Mouse (Mus musculus) midbrain, embryonic 12.5 days (tissue): ENCODE data around the gene 2410004B18Rik. TPM values are rescaled to one million over a fixed set of nuclear protein-coding genes. Genes with fewer than 3 reads are reported as not detected.
A peak's percentile ranks its signal among the peaks of the same experiment; 100 is the strongest.

Experiments used
- ATAC-seq: fragments of 200-750 bp; cut with Nextera tagmentation; 2 replicates; pipeline ENCODE4 v1.8.0; 2017; ENCODE audit warnings: low read depth, moderate TSS enrichment, moderate library complexity; ENCODE audit not compliant: low FRiP score
- H3K27ac ChIP-seq: fragments of 300-500 bp; sonication (generic); replicated peaks from 2 replicates; pipeline ENCODE4 v1.5.1; 2016; ENCODE audit warnings: mild to moderate bottlenecking
- H3K27me3 ChIP-seq: fragments of 300-500 bp; sonication (generic); 2 replicates; pipeline ENCODE4 v1.6.1; 2016; ENCODE audit warnings: mild to moderate bottlenecking
- H3K36me3 ChIP-seq: fragments of 300-500 bp; sonication (generic); 2 replicates; pipeline ENCODE4 v1.6.1; 2016
- H3K4me1 ChIP-seq: fragments of 300-500 bp; sonication (generic); 2 replicates; pipeline ENCODE4 v1.6.1; 2016
- H3K4me2 ChIP-seq: fragments of 300-500 bp; sonication (generic); replicated peaks from 2 replicates; pipeline ENCODE4 v1.6.1; 2016; ENCODE audit warnings: mild to moderate bottlenecking, moderate library complexity
- H3K4me3 ChIP-seq: fragments of 300-500 bp; sonication (generic); 2 replicates; pipeline ENCODE4 v1.5.1; 2016; ENCODE audit warnings: mild to moderate bottlenecking
- H3K9ac ChIP-seq: fragments of 300-500 bp; sonication (generic); replicated peaks from 2 replicates; pipeline ENCODE4 v1.6.1; 2016; ENCODE audit warnings: mild to moderate bottlenecking, moderate library complexity
- H3K9me3 ChIP-seq: fragments of 300-500 bp; sonication (generic); 2 replicates; pipeline ENCODE4 v1.6.1; 2016; ENCODE audit warnings: mild to moderate bottlenecking
- WGBS: fragments of 180-500 bp; shearing (Covaris S2); methylation state at CpG from one replicate; pipeline ENCODE4 v1.1.7; 2016; 5-methylcytosine and 5-hydroxymethylcytosine counted together
- polyA plus RNA-seq: library from polyadenylated mRNA; unstranded; fragments of >200 nt; fragmentation: Nextera tagmentation; extraction: Ambion mirVana; gene quantifications from 2 replicates; pipeline ENCODE4 v1.2.1, GENCODE M21; 2016

The 2410004B18Rik gene
- polyA plus RNA-seq = 58.8 and 61.5 TPM in 2 replicates

DNA sequence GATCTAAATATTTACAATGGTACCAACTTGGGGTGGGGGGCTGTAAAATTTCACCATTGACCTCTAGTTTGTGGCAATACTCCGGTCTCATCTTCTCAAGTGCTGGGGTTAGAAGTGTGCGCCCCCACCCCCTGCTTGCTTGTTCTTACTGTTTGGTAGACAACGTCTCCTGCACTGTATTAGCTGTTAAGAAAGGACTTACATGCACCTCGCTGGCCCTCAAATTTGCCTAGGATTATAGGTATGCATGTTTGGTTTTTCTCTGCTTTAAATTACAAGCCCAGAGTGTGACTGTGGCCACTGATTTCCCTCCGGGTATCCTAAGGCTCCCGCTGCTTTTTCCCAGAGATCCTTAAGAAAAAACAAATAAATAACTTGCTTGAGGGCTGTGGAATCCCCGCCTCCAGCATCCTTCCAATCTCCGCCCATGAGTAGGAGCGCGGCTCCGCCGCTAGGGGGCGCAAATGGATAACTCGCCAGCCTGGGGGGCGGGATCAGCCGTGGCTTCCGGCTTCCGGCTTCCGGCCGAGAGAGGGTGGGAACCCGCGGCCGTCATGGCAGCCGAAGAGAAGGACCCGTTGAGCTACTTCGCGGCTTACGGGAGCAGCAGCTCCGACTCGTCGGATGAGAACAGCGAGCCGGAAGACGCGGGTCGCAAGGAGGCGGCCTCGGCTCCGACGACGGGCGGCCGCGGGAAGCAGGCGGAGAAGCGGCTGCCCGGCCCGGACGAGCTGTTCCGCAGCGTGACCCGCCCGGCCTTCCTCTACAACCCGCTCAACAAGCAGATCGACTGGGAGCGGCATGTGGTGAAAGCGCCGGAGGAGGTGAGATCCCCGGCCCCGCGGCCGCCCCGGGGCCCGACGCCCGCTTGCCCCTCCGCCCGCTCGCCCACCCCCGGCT, at the start of gene 2410004B18Rik:
TSS of gene 2410004B18Rik (plus strand) at position 510 of the 900 bp plus-strand sequence.
- H3K4me1 ChIP-seq = peaks cover 19% of the 10 kb centered on the region
- peak within 1 kb of the TSS; percentile 66 for H3K4me2 ChIP-seq
- 3% methylated on average over 48 of the region's 70 CpGs for WGBS
- peaks cover 17% of the 10 kb centered on the region for H3K36me3 ChIP-seq
- ATAC-seq = peak; percentile 95
- H3K4me3 ChIP-seq = peak within 1 kb of the TSS; percentile 93
- H3K27ac ChIP-seq = peak within 1 kb of the TSS; percentile 73
- no peaks in the 10 kb centered on the region for H3K9me3 ChIP-seq
- H3K27me3 ChIP-seq = no peaks in the 10 kb centered on the region
- peak within 1 kb of the TSS; percentile 93 for H3K9ac ChIP-seq

DNA sequence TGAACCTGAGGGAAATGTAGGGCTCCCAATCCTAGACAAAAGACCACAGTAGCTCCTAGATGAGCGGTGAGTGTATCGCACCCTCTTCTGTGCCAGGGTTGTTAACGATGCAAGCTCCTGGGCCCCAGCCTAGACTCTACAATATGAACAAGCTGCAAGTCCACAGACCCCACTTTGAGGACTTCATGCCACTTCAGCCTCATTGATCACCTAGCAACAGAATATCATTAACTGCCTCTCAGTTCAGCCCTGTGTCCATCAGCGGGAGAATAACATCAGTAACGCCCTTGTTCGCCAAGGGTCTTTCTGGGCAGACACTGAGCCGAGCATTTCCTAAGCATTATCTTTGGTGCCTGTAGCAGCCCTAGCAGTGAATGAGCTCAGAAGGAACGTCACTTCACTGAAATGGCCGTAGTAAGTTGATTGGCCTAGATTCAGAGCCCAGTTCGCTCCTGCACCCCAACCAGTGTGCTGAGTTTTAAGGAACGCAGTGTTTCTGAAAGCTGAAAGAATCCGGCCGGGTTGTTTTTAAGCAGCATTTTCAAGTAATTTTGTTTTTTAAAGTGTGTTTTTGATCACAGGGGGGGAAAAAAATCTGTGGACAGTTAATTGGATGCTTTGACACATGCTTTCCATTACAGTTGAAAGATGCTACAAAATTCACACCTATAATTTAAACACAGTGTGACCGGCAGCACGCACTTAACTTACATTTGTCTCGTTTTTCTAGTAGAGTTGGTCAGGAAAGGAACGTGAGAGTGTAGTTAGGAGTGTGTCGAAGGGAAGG, 47.3 kb upstream of the 2410004B18Rik start:
- Histone ChIP-seq H3K27me3 (peaks cover 79% of the 10 kb centered on the region), H3K4me2 (no peak overlapping the region)
- 42% methylated on average over 18 of the region's 18 CpGs for WGBS

DNA sequence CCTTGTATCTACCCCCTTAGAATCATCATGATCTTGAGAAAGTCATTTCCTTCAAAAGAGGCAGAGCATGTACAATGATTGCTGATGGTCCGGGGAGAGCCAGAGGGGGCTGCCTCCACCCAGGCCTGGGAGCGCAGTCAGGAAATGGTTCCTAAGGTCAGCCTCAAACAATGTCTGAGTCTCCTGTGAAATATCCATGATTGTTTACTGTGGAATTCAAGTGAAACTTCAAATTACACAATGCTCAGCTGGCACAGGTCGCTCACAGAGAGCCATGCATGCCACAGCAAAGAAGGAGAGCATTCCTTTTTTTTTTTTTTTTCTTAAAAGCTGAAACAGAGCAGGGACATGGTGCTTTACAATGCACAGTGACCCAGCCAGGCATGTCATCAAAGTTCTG, 45.4 kb upstream of the 2410004B18Rik start:
- H3K4me2 ChIP-seq = no peak overlapping the region
- no peak overlapping the region for H3K27ac ChIP-seq
- ATAC-seq = no peak
- no peaks in the 10 kb centered on the region for H3K36me3 ChIP-seq
- H3K9me3 ChIP-seq = no peaks in the 10 kb centered on the region
- H3K4me3 ChIP-seq = no peak overlapping the region
- peaks cover 78% of the 10 kb centered on the region for H3K27me3 ChIP-seq
- peaks cover 19% of the 10 kb centered on the region for H3K4me1 ChIP-seq
- 82% methylated on average over 3 of the region's 3 CpGs for WGBS
- H3K9ac ChIP-seq = no peak overlapping the region

More for the DNA sequence above, 47.3 kb upstream of the 2410004B18Rik start:
- H3K9me3 ChIP-seq = no peaks in the 10 kb centered on the region
- no peaks in the 10 kb centered on the region for H3K36me3 ChIP-seq
- no peak overlapping the region for H3K9ac ChIP-seq
- H3K4me3 ChIP-seq = no peak overlapping the region
- ATAC-seq = peak; percentile 96
- H3K27ac ChIP-seq = peak overlapping the region; percentile 72
- peaks cover 30% of the 10 kb centered on the region for H3K4me1 ChIP-seq

DNA sequence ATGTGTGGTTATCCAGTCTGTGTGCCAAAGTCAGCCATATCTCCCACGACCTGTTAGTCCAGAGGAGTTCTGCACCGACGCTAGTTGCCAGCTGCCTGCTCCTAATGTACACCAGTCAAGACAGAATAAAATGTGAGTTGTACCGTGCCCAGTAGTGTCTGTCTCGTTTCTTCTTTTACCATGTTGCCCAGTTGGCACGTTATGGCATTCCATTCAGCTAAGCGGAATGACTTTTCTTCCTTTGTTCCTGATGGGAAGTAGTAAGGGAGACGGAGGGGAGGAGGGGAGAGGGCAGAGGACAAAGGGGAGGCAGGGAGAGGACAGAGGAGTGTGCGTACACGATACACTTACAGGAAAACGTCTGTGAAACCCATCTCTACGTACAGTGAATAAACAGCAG, 43.7 kb upstream of the 2410004B18Rik start:
- Histone ChIP-seq H3K9ac (no peak overlapping the region), H3K4me2 (no peak overlapping the region), H3K4me3 (no peak overlapping the region), H3K36me3 (no peaks in the 10 kb centered on the region), H3K9me3 (no peaks in the 10 kb centered on the region), H3K4me1 (peaks cover 19% of the 10 kb centered on the region), H3K27me3 (peaks cover 66% of the 10 kb centered on the region), H3K27ac (no peak overlapping the region)
- 77% methylated on average over 12 of the region's 12 CpGs for WGBS
- no peak for ATAC-seq

DNA sequence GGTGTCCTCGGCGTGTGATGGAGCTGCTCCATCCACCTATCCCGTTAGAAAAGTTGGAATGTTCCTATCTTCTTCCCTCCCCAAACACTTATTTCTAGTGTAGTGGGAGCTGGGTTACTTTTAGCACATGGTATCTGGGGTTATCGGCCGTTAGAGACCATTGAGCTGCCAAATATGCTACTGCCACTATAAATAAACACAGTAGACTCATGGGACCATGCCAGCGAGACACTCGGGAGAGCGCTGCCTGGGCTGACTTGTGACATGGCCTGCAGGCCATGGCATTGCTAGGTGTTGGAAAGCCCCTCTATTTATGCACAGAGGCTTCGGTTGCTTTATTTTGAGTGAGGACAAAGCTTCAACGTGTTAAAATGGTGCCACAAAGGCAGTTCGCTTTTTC, 40.1 kb upstream of the 2410004B18Rik start:
- no peak overlapping the region for H3K27ac ChIP-seq
- 91% methylated on average over 11 of the region's 11 CpGs for WGBS
- H3K9ac ChIP-seq = no peak overlapping the region

DNA sequence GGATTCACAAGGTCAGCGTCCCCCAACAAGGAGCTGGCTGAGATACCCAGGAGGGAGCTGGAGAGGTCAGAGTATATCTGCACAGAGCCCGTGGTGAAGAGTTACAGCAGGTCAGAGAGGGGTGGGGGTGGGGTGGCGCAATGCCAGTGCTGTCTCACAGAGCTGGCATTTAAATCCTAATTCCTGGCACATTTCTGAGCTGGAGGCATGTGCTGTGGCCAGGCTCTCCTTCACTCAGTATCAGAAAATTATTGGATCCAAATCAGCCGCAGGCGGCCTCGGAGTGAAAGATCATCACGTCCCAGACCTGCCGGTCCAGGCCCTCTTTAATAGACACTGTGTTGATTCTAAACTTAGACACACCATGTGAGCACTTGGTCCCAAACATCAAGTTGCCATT, 38.0 kb upstream of the 2410004B18Rik start:
- no peaks in the 10 kb centered on the region for H3K36me3 ChIP-seq
- H3K27me3 ChIP-seq = peaks cover 33% of the 10 kb centered on the region
- no peaks in the 10 kb centered on the region for H3K4me1 ChIP-seq
- no peak overlapping the region for H3K9ac ChIP-seq
- H3K4me2 ChIP-seq = no peak overlapping the region
- WGBS = 87% methylated on average over 8 of the region's 8 CpGs
- no peak overlapping the region for H3K4me3 ChIP-seq
- no peaks in the 10 kb centered on the region for H3K9me3 ChIP-seq
- H3K27ac ChIP-seq = no peak overlapping the region
- ATAC-seq = no peak

More for the DNA sequence above, 40.1 kb upstream of the 2410004B18Rik start:
- peaks cover 37% of the 10 kb centered on the region for H3K27me3 ChIP-seq
- H3K36me3 ChIP-seq = no peaks in the 10 kb centered on the region
- no peak overlapping the region for H3K4me3 ChIP-seq
- no peaks in the 10 kb centered on the region for H3K9me3 ChIP-seq
- ATAC-seq = no peak
- no peaks in the 10 kb centered on the region for H3K4me1 ChIP-seq
- H3K4me2 ChIP-seq = no peak overlapping the region

DNA sequence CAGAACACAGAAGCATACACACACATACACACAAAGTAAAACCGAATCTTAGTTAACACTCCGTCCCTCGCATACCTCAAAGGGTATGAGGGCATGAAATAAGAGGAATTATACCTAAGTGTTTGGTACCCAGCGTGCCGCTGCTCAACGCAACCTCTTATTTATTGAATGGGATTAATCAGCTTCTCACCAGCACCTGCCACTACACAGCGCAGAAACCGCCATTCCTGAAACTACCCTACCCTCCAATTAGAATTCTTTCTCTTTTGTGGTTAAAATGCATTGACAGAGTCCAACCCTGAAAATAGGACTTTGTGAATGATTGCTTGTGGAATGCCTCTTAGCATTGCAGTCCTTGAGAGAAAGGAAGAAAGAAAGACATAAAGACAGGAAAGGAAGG, 34.3 kb upstream of the 2410004B18Rik start:
- no peak overlapping the region for H3K27ac ChIP-seq
- H3K27me3 ChIP-seq = peaks cover 22% of the 10 kb centered on the region
- H3K9me3 ChIP-seq = no peaks in the 10 kb centered on the region
- 82% methylated on average over 8 of the region's 8 CpGs for WGBS
- no peak overlapping the region for H3K9ac ChIP-seq
- no peak overlapping the region for H3K4me2 ChIP-seq
- ATAC-seq = no peak
- H3K4me3 ChIP-seq = no peak overlapping the region
- peaks cover 5% of the 10 kb centered on the region for H3K4me1 ChIP-seq
- H3K36me3 ChIP-seq = no peaks in the 10 kb centered on the region

DNA sequence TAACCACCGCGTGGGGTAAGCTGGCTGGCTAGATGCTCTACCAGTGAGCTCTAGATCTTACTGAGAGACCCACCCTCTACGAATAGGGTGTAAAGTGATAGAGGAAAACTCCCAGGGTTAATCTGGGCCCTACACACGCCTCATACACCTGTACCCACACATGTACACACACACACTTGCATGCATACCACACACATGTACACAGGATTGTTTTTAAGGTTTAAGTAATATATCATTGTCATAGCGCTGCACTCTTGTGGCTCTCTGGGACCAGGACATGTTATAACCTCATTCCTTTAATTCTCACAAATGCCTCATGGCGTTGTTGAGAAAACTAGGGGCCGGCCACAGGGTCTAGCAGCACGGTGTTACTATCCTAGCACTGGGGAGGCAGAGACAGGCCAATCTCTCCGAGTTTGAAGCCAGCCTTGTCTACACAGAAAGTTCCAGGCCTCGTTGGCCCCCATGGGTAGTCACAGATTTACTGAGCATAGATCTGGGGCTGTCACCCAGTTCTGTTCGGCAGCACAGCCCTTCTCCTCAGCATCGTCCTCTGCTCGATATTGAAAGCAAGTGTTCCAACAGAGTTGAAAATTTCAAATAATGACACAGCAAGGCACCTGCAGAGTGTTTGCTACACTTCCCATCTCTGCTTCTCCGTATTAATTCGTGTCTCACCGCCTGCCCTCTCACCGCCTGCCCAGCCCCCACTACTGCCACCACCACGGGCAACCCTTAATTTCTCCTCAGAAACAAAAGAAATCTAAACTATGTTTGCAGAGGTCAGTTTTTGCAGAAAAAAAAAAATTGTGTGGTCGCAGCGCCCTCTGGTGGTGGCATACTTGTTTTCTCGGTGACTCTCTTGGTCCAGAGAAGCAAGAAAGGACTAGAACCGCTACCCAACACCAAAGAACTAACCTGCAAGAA, 32.7 kb upstream of the 2410004B18Rik start:
- Histone ChIP-seq H3K4me1 (peaks cover 5% of the 10 kb centered on the region), H3K9me3 (no peaks in the 10 kb centered on the region), H3K27ac (no peak overlapping the region), H3K4me2 (peak overlapping the region; percentile 35), H3K4me3 (no peak overlapping the region), H3K9ac (no peak overlapping the region), H3K36me3 (no peaks in the 10 kb centered on the region), H3K27me3 (peaks cover 21% of the 10 kb centered on the region)
- WGBS = 50% methylated on average over 22 of the region's 22 CpGs
- ATAC-seq = peak; percentile 61

DNA sequence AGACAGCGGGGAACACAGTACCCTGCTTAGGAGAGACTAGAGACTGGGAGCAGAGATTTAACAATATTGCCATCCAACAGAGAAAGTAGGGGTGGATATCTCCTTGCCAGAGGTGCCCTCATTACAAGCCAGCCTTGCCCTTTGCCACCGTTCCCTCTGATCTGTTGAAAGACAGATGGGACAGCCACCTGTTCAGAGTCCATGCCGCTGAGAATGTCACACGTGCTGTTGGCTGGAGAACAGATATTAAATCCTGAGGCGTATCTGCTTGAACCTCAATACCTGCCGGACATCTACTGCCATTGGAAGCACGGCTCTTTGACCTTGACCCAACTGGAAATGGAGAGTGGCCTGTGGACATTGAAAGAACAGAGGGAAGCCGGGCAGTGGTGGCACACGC, 31.2 kb upstream of the 2410004B18Rik start:
- no peak overlapping the region for H3K9ac ChIP-seq
- 90% methylated on average over 9 of the region's 9 CpGs for WGBS
- no peak overlapping the region for H3K4me3 ChIP-seq
- H3K9me3 ChIP-seq = no peaks in the 10 kb centered on the region
- H3K27ac ChIP-seq = no peak overlapping the region
- H3K4me2 ChIP-seq = no peak overlapping the region
- no peak for ATAC-seq
- H3K4me1 ChIP-seq = peaks cover 5% of the 10 kb centered on the region
- H3K36me3 ChIP-seq = no peaks in the 10 kb centered on the region
- peaks cover 21% of the 10 kb centered on the region for H3K27me3 ChIP-seq

DNA sequence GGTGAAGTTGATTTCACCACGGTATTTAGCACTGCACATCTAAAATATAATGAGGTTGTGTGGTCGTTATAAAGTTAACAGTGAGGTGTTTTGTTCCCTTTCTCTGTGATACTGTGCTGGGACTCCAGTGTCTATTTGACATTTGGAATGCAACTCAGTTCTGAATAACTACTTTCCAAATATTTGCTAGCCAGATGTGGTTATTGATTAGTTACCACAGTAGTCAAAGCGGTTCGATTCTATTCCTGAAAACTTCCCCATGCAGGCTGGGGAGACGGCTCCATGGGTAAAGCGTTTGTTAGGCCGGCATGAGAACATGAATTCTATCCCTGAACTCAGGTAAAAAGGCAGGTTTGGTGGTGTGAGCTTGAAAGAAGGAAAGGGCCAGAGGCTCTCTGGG, 25.3 kb upstream of the 2410004B18Rik start:
- H3K9ac ChIP-seq = no peak overlapping the region
- ATAC-seq = no peak
- WGBS = 93% methylated on average over 7 of the region's 7 CpGs

DNA sequence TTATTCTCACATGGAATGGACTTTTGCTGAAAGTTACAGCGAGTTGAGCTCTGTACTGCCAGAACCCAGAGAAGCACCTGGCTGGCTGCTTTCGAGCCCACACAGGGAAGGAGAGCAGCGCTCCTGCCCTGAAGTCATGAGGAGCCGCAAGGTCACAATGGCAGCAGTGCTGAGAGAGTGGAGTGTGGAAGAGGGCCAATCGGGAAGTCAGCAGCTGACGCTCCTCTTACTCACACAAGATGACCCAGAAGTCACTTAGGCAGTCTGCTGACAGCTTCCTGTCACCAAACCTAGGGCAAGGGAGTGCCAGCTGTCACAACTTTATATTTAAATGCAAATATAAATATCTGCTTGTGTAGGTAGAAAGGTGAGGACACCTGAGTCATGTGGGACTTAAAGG, 24.6 kb upstream of the 2410004B18Rik start:
- Histone ChIP-seq H3K36me3 (no peaks in the 10 kb centered on the region), H3K27ac (no peak overlapping the region), H3K27me3 (no peaks in the 10 kb centered on the region; the same call in 1 of the 2 replicates), H3K9ac (no peak overlapping the region), H3K9me3 (no peaks in the 10 kb centered on the region), H3K4me2 (no peak overlapping the region), H3K4me3 (no peak overlapping the region), H3K4me1 (no peaks in the 10 kb centered on the region)
- WGBS = 89% methylated on average over 6 of the region's 6 CpGs
- no peak for ATAC-seq

More for the DNA sequence above, 25.3 kb upstream of the 2410004B18Rik start:
- no peak overlapping the region for H3K4me3 ChIP-seq
- no peak overlapping the region for H3K27ac ChIP-seq
- no peaks in the 10 kb centered on the region for H3K9me3 ChIP-seq
- no peaks in the 10 kb centered on the region for H3K4me1 ChIP-seq
- no peaks in the 10 kb centered on the region; the same call in none of the 2 replicates for H3K27me3 ChIP-seq
- no peak overlapping the region for H3K4me2 ChIP-seq
- no peaks in the 10 kb centered on the region for H3K36me3 ChIP-seq
